Mouse (Mus musculus): ENCODE data around the gene Atp6v1d.

Gene Atp6v1d

GRCm38 (mm10) chr12:78794236-78794635 lies 67.2 kb downstream of the Atp6v1d start:
- DNase-seq (ENCODE audit: low read depth, low spot score) = no peak

GRCm38 (mm10) chr12:78790791-78791190 lies 70.6 kb downstream of the Atp6v1d start:
- no peak for DNase-seq (ENCODE audit: low read depth, low spot score)
